Mouse (Mus musculus): ENCODE measurements around the gene Mrpl1. TPM values are rescaled to one million over a fixed set of nuclear protein-coding genes. Genes with fewer than 3 reads are reported as not detected.

Mrpl1 gene
- polyA plus RNA-seq, 1 experiment = 7.5 TPM

DNA sequence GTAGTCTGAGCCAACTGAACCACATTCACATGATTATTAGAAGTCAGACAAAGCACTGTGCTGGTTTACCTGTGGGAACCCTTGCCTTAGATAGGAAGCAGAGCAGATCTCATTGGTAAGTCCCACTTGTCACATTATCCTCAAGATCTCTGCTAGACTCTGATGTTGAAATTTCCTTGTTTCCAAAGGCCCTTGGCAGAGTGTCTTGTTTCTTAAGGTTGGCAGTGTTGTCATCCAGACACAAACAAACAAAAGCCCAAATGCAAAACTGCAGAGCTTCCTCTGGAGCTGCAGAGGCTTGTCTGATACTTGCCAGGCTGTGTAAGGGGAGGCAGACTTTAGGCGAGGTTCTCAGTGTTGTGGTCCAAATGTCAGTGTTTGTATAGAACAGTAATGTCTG, 31.6 kb downstream of the Mrpl1 start:
- no peak overlapping the region for H3K4me3 ChIP-seq
- no peak overlapping the region for H3K4me2 ChIP-seq (ENCODE audit: low read depth)
- H3K79me2 ChIP-seq (ENCODE audit: control insufficient read depth, insufficient read depth) = no peaks in the 10 kb centered on the region
- no peak overlapping the region for H3ac ChIP-seq (ENCODE audit: control insufficient read depth, insufficient read length)
- TF ChIP-seq REST (IDR thresholded peaks at IDR 0.05; ENCODE audit: insufficient read depth, insufficient read length) (no peak), E2F4 (IDR thresholded peaks at IDR 0.05; ENCODE audit: insufficient read depth) (no peak), POLR2AphosphoS2 (IDR thresholded peaks at IDR 0.05; ENCODE audit: insufficient read length, low read depth) (no peak), SRF (IDR thresholded peaks at IDR 0.05; ENCODE audit: control insufficient read depth, insufficient read length, low read depth) (no peak)
- no peaks in the 10 kb centered on the region for H3K27me3 ChIP-seq (ENCODE audit: control insufficient read depth, insufficient read depth, insufficient read length)
- H3K36me3 ChIP-seq (ENCODE audit: control insufficient read depth, insufficient read depth) = peaks cover 45% of the 10 kb centered on the region

DNA sequence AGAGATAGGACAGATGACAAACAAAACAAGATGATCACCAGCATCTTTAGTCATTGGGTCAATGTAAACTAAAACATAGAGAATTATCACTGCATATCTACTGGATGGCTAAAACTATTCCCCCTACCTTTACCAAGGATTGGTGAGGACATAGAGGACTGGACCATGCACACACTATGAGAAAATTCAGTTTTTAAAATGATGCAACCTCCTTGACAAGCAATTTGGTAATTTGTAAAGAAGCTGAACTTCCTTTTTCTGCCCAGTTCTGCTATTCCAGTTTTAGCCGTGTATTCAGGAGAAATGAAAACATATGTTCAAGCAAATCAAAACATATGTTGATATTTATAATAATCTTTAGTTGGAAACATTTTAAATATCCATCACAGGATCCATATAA, 35.2 kb downstream of the Mrpl1 start:
- Histone ChIP-seq H3K27me3 (ENCODE audit: control insufficient read depth, insufficient read depth, insufficient read length) (no peaks in the 10 kb centered on the region), H3ac (ENCODE audit: control insufficient read depth, insufficient read length) (no peak overlapping the region), H3K4me2 (ENCODE audit: low read depth) (no peak overlapping the region), H3K79me2 (ENCODE audit: control insufficient read depth, insufficient read depth) (no peaks in the 10 kb centered on the region), H3K4me3 (no peak overlapping the region), H3K36me3 (ENCODE audit: control insufficient read depth, insufficient read depth) (peaks cover 21% of the 10 kb centered on the region)
- no peak for TF ChIP-seq MAX (IDR thresholded peaks at IDR 0.05; ENCODE audit: low read depth)
- TF ChIP-seq POLR2AphosphoS2 (IDR thresholded peaks at IDR 0.05; ENCODE audit: insufficient read length, low read depth) = no peak
- no peak for TF ChIP-seq USF1 (IDR thresholded peaks at IDR 0.05; ENCODE audit: low read depth)
- no peak for TF ChIP-seq MYOG (IDR thresholded peaks at IDR 0.05; ENCODE audit: control insufficient read depth in 1 of 3, insufficient read depth in 1 of 3, insufficient read length in 2 of 3, low read depth in 2 of 3)
- no peak for TF ChIP-seq TCF12 (IDR thresholded peaks at IDR 0.05; ENCODE audit: insufficient read depth, poor library complexity, severe bottlenecking)
- no peak for TF ChIP-seq TCF3 (IDR thresholded peaks at IDR 0.05; ENCODE audit: insufficient read length, low read depth)
- TF ChIP-seq E2F4 (IDR thresholded peaks at IDR 0.05; ENCODE audit: insufficient read depth) = no peak
- no peak for TF ChIP-seq POLR2A (IDR thresholded peaks at IDR 0.05; ENCODE audit: insufficient read length, low read depth)
- no peak for TF ChIP-seq SRF (IDR thresholded peaks at IDR 0.05; ENCODE audit: control insufficient read depth, insufficient read length, low read depth)
- no peak for TF ChIP-seq MYOD1 (IDR thresholded peaks at IDR 0.05; ENCODE audit: control insufficient read depth in 1 of 3, insufficient read length in 2 of 3, low read depth in 2 of 3)
- no peak for TF ChIP-seq CEBPB (IDR thresholded peaks at IDR 0.05; ENCODE audit: insufficient read depth, poor library complexity, severe bottlenecking)
- no peak for TF ChIP-seq REST (IDR thresholded peaks at IDR 0.05; ENCODE audit: insufficient read depth, insufficient read length)

DNA sequence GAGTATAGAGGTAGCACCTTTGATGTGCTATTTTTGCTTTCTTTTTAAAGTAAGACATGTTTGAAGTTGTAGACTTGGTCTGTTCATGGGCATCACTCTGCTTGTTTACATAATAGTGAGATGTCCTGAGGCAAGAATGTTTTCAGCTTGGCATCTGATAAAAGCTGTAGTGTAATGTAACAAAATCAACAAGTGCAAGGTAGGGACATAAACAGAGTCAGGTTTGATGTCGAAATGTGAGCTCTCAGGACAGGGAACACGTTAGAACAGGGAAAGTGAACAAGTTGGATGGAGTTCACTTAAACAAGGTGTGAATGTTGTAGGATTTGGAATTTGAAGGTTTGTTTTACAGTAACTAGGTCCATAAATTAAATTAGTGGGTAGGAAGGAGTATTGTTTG, 44.7 kb downstream of the Mrpl1 start:
- Histone ChIP-seq H3K36me3 (ENCODE audit: control insufficient read depth, insufficient read depth) (no peaks in the 10 kb centered on the region), H3K4me2 (ENCODE audit: low read depth) (no peak overlapping the region), H3K27me3 (ENCODE audit: control insufficient read depth, insufficient read depth, insufficient read length) (no peaks in the 10 kb centered on the region), H3K79me2 (ENCODE audit: control insufficient read depth, insufficient read depth) (no peaks in the 10 kb centered on the region), H3K4me3 (no peak overlapping the region), H3ac (ENCODE audit: control insufficient read depth, insufficient read length) (no peak overlapping the region)
- TF ChIP-seq E2F4 (IDR thresholded peaks at IDR 0.05; ENCODE audit: insufficient read depth) = no peak
- TF ChIP-seq MAX (IDR thresholded peaks at IDR 0.05; ENCODE audit: low read depth) = no peak
- no peak for TF ChIP-seq REST (IDR thresholded peaks at IDR 0.05; ENCODE audit: insufficient read depth, insufficient read length)
- TF ChIP-seq TCF12 (IDR thresholded peaks at IDR 0.05; ENCODE audit: insufficient read depth, poor library complexity, severe bottlenecking) = no peak
- TF ChIP-seq MYOG (IDR thresholded peaks at IDR 0.05; ENCODE audit: control insufficient read depth in 1 of 3, insufficient read depth in 1 of 3, insufficient read length in 2 of 3, low read depth in 2 of 3) = no peak
- TF ChIP-seq POLR2A (IDR thresholded peaks at IDR 0.05; ENCODE audit: insufficient read length, low read depth) = no peak
- no peak for TF ChIP-seq TCF3 (IDR thresholded peaks at IDR 0.05; ENCODE audit: insufficient read length, low read depth)

DNA sequence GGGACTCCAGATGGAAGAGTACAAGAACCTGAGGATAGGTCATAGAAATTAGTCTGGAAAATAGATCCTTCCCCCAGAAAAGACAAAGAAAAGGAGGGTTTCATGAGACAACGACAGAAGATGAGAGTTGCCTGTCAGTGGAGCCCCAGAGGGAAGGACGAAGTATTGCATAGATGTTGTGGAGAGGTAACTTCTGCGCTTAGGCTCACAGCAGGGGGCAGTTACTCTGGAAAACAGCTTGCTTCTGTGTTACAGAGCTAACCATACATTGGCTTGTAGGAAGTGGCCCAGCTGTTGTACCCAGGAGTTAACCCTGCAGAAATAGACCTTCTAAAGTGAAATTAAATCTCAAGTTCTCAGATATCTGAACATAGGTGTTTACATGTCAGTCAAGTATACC, 45.9 kb downstream of the Mrpl1 start:
- Histone ChIP-seq H3K4me2 (ENCODE audit: low read depth) (no peak overlapping the region), H3K79me2 (ENCODE audit: control insufficient read depth, insufficient read depth) (no peaks in the 10 kb centered on the region), H3K36me3 (ENCODE audit: control insufficient read depth, insufficient read depth) (no peaks in the 10 kb centered on the region), H3K27me3 (ENCODE audit: control insufficient read depth, insufficient read depth, insufficient read length) (no peaks in the 10 kb centered on the region), H3K4me3 (no peak overlapping the region), H3ac (ENCODE audit: control insufficient read depth, insufficient read length) (no peak overlapping the region)
- TF ChIP-seq USF1 (IDR thresholded peaks at IDR 0.05; ENCODE audit: low read depth) = no peak
- TF ChIP-seq MAX (IDR thresholded peaks at IDR 0.05; ENCODE audit: low read depth) = no peak
- TF ChIP-seq TCF12 (IDR thresholded peaks at IDR 0.05; ENCODE audit: insufficient read depth, poor library complexity, severe bottlenecking) = no peak
- TF ChIP-seq REST (IDR thresholded peaks at IDR 0.05; ENCODE audit: insufficient read depth, insufficient read length) = no peak
- TF ChIP-seq CEBPB (IDR thresholded peaks at IDR 0.05; ENCODE audit: insufficient read depth, poor library complexity, severe bottlenecking) = no peak
- TF ChIP-seq TCF3 (IDR thresholded peaks at IDR 0.05; ENCODE audit: insufficient read length, low read depth) = no peak
- no peak for TF ChIP-seq POLR2AphosphoS2 (IDR thresholded peaks at IDR 0.05; ENCODE audit: insufficient read length, low read depth)
- no peak for TF ChIP-seq POLR2A (IDR thresholded peaks at IDR 0.05; ENCODE audit: insufficient read length, low read depth)
- TF ChIP-seq E2F4 (IDR thresholded peaks at IDR 0.05; ENCODE audit: insufficient read depth) = no peak
- TF ChIP-seq MYOG (IDR thresholded peaks at IDR 0.05; ENCODE audit: control insufficient read depth in 1 of 3, insufficient read depth in 1 of 3, insufficient read length in 2 of 3, low read depth in 2 of 3) = no peak
- TF ChIP-seq MYOD1 (IDR thresholded peaks at IDR 0.05; ENCODE audit: control insufficient read depth in 1 of 3, insufficient read length in 2 of 3, low read depth in 2 of 3) = no peak
- TF ChIP-seq SRF (IDR thresholded peaks at IDR 0.05; ENCODE audit: control insufficient read depth, insufficient read length, low read depth) = no peak

DNA sequence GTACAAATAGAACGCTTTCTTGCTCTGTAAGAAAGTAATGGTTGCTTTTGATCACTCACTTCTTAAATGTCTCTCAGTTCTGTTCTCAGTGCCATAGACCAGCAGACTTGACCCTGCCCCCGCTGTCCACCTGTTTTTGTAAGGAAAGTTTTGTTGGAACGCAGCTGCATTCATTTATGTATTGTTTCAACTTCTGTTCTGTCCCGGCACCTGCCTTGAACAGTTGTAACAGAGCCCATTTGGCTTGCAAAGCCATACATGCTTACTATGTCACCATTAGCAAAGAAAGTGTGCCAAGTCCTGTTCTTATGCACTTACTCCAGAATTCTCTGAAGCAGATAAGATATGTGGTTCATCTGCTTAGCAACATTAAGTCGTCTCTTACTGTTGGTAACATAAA, 48.9 kb downstream of the Mrpl1 start:
- TF ChIP-seq E2F4 (IDR thresholded peaks at IDR 0.05; ENCODE audit: insufficient read depth) (no peak), MYOD1 (IDR thresholded peaks at IDR 0.05; ENCODE audit: control insufficient read depth in 1 of 3, insufficient read length in 2 of 3, low read depth in 2 of 3) (peak in 2 of 3 experiments; percentile 19 to 37), REST (IDR thresholded peaks at IDR 0.05; ENCODE audit: insufficient read depth, insufficient read length) (no peak), MAX (IDR thresholded peaks at IDR 0.05; ENCODE audit: low read depth) (no peak), TCF12 (IDR thresholded peaks at IDR 0.05; ENCODE audit: insufficient read depth, poor library complexity, severe bottlenecking) (peak; percentile 69), CEBPB (IDR thresholded peaks at IDR 0.05; ENCODE audit: insufficient read depth, poor library complexity, severe bottlenecking) (no peak), MYOG (IDR thresholded peaks at IDR 0.05; ENCODE audit: control insufficient read depth in 1 of 3, insufficient read depth in 1 of 3, insufficient read length in 2 of 3, low read depth in 2 of 3) (peak in 1 of 3 experiments; percentile 4)
- no peaks in the 10 kb centered on the region for H3K36me3 ChIP-seq (ENCODE audit: control insufficient read depth, insufficient read depth)
- no peaks in the 10 kb centered on the region for H3K27me3 ChIP-seq (ENCODE audit: control insufficient read depth, insufficient read depth, insufficient read length)
- no peak overlapping the region for H3ac ChIP-seq (ENCODE audit: control insufficient read depth, insufficient read length)
- no peak overlapping the region for H3K4me2 ChIP-seq (ENCODE audit: low read depth)
- H3K4me3 ChIP-seq = no peak overlapping the region
- H3K79me2 ChIP-seq (ENCODE audit: control insufficient read depth, insufficient read depth) = no peaks in the 10 kb centered on the region

Data from myocyte (in vitro differentiated cells).